Mouse (Mus musculus): Measurements from ENCODE around the gene Rhd.

DNA sequence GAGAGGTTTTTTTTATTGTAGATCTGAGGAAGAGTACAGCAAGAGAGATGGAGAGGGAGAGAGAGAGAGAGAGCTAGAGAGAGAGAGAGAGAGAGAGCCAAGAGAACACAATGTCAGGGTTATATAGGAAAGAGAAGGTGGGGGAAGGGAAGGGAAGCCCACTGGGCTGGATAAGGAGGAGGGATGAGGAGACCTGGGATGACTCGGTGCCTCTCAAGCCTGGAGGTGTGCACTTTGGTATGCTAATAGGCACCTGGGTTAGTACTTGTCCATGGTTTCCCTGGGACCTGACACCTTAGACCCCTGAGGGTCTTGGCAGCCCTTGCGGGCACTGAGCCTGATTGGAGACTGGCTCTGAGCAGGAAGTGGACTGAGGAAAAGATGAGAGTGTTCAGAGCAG, 7.6 kb downstream of the Rhd start:
- no peak for TF ChIP-seq CTCF (IDR thresholded peaks at IDR 0.05; ENCODE audit: control insufficient read depth, insufficient read depth, insufficient replicate concordance, low read depth, low read length)
- TF ChIP-seq POLR2A (IDR thresholded peaks at IDR 0.05; ENCODE audit: control insufficient read depth, low read depth, low read length), result no peak
